Mouse (Mus musculus) retina, adult 2 months (tissue): ENCODE results near the gene AK157302.
"Not testable (repeated sequence)": the region's sequence is repeated elsewhere in the genome, so short reads cannot be mapped to it uniquely, and the experiment has no call there.

Experiments used
- DNase-seq: peaks from one replicate; pipeline ENCODE4 v3.0.0-alpha.2; 2012; ENCODE audit warnings: low read depth, low spot score

The AK157302 gene

DNA sequence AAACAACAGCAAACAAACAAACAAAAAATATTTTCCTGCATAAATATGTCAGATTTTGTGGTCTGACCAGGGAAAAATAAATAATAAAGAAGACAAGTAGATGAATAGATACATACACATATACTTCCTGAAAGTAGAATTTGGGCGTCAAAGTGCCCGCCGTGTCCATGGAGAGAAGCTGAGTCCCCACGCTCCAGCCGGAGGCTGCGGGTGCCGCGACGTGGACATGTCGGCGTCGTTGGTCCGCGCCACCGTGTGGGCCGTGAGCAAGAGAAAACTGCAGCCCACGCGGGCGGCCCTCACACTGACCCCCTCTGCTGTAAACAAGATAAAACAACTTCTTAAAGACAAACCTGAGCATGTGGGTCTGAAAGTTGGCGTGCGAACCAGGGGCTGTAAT, at the start of gene AK157302:
Gene AK157302 (plus strand): TSS at position 144 of the 400 bp plus-strand sequence.
- DNase-seq: no peak

DNA sequence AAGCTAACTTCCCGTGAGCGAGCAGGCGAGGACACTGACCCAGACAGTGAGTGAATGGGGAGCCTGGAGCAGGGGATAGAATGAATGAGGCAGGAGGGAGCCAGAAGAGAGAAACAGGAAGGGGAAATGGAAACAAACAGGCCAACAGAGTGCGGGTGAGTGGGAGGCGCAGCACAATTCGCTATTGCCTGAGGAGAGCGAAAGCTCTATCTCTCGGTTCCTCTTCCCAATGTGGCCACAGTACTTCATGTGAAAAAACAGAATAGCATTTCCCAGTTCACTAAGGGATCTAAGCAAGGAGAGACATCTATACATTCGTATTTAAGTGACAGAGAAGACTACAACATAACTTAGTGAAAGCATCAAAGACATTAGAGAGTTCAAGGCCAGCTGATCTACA, 48.2 kb upstream of the AK157302 start:
- no peak for DNase-seq

DNA sequence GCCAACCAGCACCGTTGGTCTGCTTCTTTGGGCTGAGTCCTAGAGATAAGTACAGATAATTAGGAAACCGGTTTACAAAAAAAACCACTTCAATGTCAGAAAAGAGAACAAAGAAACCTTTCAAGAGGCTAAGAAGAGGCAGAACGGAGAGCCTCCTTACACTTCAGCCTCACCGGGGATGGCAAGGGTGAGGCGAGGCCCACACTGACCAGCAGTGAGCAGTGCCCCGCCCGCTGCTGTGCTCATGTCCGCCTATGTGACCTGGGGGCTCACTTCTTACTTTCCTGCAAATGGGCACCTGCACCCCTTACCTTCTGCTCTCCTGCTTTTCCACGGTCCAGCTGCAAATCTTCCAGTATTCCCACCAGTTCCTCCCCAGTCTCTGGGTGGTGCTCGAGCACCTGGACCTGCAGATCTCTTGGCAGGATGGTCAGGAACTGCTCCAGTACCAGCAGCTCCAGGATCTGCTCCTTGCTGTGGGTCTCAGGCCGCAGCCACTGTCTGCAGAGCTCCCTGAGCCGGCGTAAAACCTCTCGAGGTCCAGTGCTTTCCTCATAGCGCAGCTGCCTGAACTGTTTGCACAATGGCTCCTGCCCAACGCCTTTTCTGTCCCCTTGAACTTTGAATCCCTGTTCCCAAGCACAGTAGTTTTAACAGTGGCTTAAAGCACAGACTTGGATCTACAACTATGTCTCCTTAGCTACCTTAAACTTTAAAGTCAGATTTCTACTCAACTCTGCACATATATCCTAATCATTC, 47.0 kb upstream of the AK157302 start:
- DNase-seq: no peak

DNA sequence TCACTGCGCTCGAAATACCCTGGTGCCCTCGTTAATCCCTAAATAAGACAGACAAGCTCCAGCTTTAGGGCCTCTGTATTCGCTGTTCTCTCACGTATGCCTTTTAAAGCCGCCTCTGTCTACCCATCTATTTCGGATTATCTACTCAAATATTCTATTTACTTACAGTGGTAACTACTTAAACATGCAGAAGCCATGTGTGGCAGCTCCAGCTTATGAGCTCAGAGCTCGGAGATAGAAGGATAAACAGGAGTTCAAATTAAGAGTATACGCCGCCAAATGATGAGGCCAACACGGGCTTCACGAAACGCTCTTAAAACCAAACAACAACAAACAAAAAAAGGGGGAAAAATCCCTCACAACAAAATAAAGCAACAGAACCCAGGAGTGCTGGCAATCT, 42.0 kb upstream of the AK157302 start:
- peak; percentile 48 for DNase-seq

DNA sequence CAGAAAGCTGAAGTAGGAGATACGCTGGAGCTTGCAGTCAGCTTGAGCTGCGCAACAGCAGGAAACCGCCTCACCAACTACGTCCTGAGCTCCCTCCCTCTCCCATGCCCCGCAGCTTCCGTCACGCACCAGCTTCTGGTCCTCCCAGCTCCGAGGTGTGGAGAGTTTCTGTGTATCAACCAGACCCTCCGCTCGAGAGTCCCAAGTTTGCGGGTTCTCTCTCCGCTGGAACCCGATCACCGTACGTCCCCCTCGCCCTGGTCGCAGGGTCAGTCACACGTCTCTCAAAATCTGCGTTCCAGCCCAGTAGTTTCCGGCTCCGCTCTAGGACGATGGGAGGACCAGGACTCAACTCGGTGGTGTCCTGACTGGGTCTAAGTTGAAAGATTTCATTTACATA, 41.6 kb upstream of the AK157302 start, which contains the start of gene Zscan26:
Gene Zscan26 (minus strand): TSS at position 282 of the 400 bp plus-strand sequence.
- peak; percentile 76 for DNase-seq

DNA sequence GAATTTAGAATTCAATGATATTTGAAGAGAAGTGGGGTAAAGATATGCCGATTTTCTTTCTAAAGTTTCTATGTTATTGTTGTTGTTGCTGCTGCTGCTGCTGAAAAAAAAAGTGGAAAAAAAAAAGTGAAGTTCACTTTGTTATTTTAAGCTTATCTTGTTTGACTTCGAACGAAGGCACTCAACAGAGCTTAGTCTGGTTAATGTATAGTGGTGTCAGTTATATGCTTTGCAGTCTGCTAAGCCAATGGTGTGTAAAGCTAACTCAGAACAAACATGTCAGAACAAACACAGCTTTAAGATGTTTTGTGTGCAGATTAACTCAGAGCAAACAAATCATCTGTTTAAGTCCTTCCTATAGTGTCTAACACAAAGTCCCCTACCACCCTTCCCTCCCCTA, 40.9 kb upstream of the AK157302 start:
- no peak for DNase-seq

DNA sequence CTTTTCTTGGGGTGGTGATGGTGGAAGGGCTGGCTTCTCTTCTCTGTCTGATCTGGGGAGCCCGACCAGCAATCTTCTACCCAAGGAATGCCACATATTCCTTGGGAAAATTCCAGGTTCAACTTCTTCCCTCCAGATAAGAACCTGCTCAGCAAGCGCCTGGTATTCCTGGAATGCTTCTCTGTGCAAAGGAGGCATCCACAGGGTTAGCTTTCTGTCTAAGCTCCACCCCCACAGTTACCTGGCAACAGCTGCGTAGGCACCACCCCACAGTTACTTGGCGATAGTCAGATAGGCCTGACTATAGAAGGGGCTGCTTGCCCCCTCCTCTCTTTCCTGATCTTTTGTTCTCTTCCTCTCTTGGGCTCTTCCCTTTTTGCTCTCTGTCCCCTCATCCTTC, 38.7 kb upstream of the AK157302 start:
- DNase-seq: no peak

DNA sequence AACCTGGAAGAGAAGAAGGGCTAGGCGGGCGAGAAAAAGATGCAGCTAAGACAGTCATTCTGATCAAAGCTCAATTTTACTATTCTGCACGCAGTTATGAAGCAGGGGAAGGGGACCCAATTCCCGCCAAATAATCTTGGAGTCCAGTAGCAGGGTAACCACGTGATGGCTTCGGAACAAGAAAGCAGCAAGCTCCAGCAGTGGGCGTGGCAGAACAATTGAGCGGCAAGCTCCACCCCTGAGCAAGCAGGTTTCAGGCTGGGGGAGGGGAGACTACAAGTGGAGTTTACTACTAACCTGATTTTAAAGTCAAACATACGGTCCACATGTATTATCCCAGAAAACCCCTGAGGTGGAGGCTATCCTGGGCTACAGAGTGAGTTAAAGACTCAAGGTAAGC, 32.5 kb upstream of the AK157302 start:
- DNase-seq: not testable (repeated sequence)

DNA sequence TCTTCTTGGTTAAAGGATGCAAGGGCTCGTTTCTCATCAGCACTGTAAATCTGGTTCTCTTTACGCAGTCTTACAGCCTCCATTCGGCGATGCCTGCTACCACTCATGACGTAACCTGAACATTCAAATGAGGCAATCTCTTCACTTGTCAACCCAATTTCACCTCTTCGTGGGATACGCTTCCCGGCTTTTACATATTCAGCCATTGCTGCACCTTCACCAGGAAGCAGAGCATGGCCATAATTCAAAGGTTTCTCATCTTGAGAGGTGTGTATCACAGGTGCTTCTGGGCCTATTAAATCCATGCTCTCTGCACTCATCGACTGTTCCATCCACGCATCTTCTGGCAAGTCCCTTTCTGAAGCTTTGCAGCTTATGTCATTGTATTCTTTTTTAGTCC, 27.7 kb upstream of the AK157302 start:
- DNase-seq: no peak

DNA sequence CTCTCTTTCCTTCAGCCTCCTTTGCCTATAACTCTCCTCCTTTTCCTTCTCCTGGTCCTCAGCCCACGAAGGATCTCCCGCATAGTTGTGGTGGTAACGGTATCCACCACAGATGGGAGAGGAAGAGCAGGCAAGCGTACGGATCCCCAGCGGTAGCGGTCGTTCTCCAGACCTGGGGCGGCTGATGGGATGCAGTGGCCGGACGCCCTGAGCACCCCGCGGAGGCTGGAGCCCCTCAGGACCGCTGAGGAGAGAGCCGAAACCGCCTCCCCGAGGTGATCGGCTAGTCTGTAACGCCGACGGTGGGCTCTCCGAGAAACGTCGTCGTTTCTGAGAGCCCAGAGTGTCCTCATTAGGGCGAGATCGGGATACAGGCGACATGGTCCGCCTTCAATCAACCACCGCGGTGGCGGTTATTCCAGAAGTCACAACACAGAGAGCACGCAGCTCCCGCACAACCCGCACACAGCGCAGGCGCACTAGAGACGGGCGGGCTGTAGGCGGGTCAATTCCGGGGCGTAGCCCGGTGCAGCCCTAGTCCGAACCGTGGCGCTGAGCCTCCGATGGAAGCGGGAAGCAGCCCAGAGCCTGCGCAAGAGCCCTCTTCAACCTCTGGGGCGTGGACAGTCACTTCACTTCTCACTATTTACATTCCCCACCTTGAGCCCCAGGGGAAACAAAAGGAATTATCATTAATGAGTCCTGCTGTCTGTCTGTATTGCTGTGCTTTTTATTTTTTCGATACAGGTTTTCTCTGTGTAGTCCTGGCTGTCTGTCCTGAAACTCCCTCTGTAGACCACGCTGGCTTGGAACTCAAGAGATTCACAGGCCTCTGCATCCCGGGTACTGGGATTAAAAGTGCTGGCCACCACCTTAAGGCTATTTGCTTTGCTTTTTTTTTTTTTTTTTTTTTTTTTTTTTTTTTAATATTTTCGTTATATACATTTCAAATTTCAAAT, 26.7 kb upstream of the AK157302 start, which contains the start of gene Nkapl:
Gene Nkapl (minus strand): TSS at position 449 of the 959 bp plus-strand sequence.
- peak; percentile 75 for DNase-seq

DNA sequence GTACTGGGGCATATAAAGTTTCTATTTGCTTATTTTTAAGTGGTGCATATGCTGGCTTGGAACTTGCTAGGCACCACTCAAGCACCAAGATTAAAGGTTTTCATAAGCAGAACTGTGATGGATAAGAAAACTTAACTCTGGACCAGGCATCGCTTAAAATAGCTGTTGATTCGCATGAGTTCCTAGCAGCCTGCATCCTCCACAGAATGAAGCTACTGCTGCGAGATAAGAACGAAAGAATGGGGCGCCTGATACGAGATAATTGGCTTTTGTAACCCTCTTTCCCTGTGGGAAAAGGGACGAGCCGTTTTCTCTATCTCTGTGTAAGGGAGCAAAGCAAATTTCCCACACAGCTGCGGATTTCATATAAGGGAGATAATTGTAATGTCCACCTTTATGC, 25.9 kb upstream of the AK157302 start:
- DNase-seq: no peak

DNA sequence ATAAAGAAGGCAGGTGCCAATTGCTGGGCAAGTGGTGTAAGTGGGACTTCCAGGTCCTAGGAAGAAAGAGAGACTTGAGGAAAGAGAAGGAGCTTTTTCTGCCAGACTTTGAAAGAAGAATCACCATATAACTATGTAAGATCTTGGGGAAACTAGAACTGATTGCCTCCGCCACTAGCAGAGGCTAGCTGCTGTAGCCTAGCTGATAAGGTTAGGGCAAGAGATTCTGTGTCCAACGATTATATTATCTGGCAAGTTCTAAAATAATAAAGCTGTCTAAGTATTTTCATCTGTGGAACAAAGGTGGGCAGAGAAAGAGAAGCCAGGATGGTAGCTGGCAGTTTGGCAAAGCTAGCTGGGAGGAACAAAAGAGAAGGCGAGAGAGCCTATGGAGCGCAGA, 22.6 kb upstream of the AK157302 start:
- DNase-seq: no peak

DNA sequence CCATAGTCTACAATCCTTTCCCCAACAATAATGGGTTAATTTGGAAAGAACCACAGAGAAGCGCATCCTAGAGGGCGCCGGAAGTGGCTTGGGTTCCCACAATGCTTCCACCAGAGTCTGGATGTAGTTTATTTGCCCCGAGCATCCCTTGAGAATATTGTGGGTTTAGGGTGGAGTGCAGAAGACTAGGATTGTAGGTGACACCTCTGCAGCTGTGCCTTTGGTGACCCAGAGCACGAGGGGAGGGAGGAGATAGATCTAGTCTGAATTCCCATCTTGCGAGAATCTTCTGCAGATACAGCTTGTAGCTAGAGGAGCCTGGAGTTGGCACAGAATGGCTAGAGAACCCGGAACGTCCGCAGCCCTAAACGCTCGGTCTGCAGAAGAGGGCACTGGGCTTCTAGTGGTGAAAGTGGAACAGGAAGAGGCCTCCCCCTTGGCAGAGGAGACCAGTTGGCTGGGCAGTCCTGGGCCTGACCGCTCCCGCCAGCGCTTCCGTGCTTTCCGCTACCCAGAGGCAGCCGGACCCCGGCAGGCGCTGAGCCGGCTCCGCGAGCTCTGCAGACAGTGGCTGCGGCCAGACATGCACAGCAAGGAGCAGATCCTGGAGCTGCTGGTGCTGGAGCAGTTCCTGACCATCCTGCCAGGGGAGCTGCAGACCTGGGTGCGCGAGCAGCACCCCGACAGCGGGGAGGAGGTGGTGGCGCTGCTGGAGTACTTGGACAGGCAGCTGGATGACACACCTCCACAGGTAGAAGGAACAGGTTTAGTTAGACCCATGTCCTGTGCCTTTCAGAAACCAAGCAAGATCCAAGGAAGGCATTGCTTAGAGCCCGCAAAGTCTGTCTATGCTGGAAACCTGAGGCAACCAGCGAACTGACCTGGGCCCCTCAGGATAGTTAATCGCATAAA, 16.0 kb upstream of the AK157302 start, which contains the start of the genes Zkscan4 and Gm10065:
Gene Zkscan4 (plus strand): TSS at position 149 of the 912 bp plus-strand sequence.
Gene Gm10065 (minus strand): TSS at position 683 of the 912 bp plus-strand sequence.
- DNase-seq: peak; percentile 59

DNA sequence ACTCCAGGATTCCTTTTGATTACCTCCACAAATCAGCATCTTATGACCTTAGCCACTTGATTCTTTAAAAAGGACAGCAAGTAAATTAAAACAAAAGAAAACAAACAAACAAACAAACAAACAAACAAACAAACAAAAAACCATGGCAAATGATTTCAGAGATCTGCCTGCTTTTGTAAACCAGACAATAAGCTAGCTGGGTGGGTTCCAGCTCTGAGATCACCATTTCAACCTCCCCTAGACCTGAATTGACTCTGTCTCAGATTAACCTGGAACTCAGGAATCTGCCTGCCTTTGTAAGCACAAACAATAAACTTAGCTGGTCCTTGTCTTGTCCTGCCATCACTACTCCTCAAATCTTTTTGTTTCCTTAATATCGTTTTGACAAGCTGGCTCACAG, 8.1 kb upstream of the AK157302 start:
- DNase-seq: no peak

DNA sequence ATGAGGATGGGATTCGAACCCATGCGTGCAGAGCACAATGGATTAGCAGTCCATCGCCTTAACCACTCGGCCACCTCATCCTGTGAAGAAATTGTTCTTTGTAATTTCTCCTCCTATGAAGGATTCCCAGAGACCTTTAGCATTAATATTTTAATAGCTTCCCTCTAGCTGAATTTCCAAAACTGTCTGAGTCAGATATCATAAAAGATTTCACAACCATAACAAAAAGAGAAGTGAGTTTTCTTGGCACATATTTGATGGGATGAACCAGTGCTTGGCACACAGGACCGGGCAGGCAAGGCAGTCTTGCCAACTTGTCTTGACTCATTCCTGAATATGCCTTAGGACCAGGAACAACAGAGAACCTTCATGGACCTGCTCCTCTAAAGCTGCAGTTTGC, 2.2 kb upstream of the AK157302 start:
- DNase-seq: no peak

DNA sequence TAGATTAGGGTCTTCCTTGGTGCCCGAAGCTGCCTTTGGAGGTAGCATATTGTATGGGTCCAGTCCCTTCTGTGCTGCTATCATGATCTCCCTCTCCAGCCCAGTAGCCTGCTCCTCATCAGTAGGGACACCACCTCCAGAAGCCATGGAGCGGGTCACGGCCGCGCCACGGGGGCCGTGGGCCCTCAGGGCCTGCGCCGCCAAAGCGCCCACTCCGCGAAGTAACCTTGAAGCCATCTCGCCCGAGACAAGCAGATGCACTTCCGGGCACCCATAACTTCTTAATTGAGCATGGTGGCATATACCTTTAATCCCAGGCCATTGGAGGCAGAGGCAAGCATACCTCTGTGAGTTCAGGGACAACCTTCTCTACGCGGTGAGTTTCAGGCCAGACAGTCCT, 6.2 kb downstream of the AK157302 start, which contains the start of gene Gm11273:
Gene Gm11273 (minus strand): TSS at position 237 of the 400 bp plus-strand sequence.
- DNase-seq: not testable (repeated sequence)

DNA sequence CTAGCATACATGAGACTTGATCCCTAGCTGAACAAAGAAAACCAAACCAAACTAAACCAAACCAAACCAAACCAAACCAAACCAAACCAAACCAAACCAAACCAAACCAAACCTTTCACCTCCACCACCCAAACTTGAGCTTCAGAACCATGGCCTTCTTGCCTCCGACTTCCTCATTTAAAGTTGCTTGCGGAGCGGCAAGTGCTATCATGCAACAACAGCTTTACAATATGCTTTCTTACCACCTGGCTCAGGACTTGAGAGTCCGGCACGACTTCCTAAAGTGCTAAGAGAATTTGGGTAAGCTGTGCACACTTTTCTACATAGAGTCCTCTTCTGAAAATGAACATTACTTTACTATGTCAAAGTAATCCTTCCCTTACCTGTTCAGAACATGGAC, 7.3 kb downstream of the AK157302 start:
- DNase-seq: no peak

DNA sequence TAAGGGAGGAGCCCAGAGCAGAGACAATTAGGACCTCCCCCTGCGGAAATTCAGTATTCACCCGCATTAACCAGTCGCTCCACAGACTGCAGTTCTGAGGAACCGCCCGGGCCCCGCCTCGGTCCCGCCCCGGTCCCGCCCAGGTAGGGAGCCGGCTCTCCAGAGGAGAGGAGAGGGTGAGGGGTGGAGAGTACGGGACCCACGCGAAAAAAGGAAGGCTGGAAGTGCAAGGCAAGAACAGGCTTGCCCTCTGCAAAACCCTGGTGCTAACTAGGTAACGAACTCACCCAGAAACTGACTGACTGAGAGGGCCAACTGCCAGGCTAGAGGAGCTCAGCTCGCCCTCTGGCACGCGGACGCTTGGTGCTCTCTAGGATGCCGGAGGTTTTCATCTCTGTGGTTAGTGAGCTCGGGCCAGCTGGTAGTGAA, 11.2 kb downstream of the AK157302 start:
- peak; percentile 75 for DNase-seq

DNA sequence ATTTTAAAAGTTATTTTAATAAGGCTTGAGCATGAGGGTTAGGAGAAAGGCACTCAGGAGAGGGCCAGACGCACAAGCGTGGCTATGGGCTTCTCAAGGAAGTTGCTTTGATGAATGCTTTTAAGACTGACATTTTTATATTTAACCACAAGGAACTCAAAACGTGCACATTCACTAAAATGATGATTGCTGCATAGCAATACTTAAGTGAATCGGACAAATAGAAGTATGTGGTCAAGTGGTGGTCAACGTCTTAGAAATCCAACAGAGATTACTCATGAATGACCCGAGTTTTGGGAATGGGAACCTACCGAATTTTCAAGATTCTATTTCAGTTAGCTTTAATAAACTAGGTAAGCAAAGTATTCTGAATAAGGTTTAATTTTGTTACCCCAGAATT, 35.1 kb downstream of the AK157302 start:
- DNase-seq: no peak

DNA sequence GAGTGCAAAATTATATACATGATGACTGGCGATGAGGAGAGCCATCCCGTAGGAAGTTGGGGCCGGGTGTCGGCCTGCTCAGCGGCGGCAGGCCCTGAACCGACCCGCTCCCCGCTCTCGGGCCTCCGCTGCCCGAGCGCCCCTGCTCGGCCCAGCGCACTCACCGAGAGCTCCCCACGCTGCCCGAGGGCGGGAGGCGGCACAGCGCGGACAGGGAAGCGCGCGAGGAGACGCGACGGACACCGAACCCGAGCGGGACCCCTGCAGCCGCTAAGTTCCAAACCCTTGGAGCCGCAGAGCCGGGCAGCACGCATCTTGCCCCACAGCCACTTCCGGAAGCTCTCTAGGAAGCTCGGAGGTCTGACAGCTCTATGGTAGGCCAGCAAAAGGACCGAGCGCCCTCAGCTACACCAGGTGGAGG, 35.8 kb downstream of the AK157302 start, which contains the start of gene Zkscan8:
Gene Zkscan8 (minus strand): TSS at position 340 of the 421 bp plus-strand sequence.
- peak; percentile 83 for DNase-seq

DNA sequence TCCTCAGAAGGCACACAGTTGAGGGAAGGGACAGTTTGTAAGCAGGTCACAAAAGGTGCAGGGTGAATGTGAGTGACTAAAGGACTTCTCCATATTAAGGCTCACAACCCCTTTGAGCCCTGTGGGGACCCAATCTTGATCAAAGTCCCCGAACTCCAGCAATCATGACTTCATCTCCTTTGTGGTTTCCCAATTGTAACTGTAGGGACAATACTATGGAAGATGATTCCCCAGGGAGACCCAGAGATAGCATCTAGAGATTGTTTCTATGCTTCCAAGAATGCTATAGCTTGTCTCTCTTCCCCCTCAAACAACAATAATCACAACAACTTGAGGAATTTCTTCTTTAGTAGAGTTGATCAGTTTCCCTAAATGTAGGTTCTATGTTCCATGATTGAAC, 47.7 kb downstream of the AK157302 start, which contains the start of gene Olfr1366:
Gene Olfr1366 (minus strand): TSS at position 101 of the 400 bp plus-strand sequence.
- DNase-seq: no peak
